Mouse (Mus musculus): ENCODE results near the gene Mrps23. TPM values are rescaled to one million over a fixed set of nuclear protein-coding genes. Genes with fewer than 3 reads are reported as not detected.
"Not testable (repeated sequence)": the region's sequence is repeated elsewhere in the genome, so short reads cannot be mapped to it uniquely, and the experiment has no call there.

The Mrps23 gene
- polyA plus RNA-seq, 2 experiments, result 60.2 to 63.5 TPM

DNA sequence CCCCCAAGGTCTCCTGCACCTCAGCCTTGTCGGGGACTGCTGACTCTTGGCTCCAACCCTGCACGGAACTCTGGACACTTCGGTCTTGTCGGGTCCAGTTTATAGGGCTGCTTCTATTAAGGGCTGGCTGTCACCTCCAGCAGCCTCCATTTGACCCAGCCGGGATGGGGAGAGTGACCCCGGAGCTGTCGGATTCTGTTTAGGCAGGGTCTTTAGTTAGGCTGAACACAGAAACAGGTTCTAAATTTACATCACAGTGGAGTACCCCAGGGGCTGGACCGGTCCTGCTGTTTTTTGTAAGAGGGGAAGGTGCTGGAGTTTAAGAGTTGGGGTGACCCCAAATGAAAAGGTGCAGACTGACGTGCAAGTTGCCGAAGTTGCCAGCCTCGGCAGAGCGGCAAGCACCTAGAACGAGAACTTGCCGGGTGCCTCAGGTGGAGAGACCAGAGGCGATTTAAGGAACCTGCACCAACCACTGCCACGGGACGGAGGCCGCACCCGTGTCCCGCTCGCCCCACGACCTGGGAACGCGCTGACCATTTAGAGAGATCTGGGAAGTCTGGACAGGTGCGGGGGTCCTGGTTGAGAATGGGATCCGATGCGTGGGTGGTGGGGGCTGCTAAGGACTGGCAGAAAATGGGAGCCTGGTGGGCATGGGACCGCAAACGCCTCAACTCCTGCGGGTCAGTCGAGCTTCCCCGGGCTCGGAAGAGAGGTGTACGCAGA lies 10.9 kb upstream of the Mrps23 start:
- H3K4me1 ChIP-seq (ENCODE audit: control insufficient read depth, insufficient read depth, low read length), result peaks cover 22% of the 10 kb centered on the region; the same call in 1 of the 2 replicates
- no peaks in the 10 kb centered on the region for H3K9me3 ChIP-seq (ENCODE audit: control insufficient read depth, low read length)
- DNase-seq (ENCODE audit: low spot score), result no peak
- no peak overlapping the region for H3K27ac ChIP-seq (replicated peaks; ENCODE audit: low read depth, low read length)
- no peaks in the 10 kb centered on the region; the same call in 1 of the 2 replicates for H3K36me3 ChIP-seq (ENCODE audit: control insufficient read depth, insufficient read depth, low read length)
- TF ChIP-seq POLR2A (IDR thresholded peaks at IDR 0.05; ENCODE audit: borderline replicate concordance, extremely low read depth, insufficient read depth, insufficient read length), result no peak
- no peak for ATAC-seq (ENCODE audit: low FRiP score, low read depth)
- H3K4me2 ChIP-seq (replicated peaks; ENCODE audit: low read depth, low read length, severe bottlenecking), result peak overlapping the region; percentile 35
- peaks cover 29% of the 10 kb centered on the region for H3K27me3 ChIP-seq (ENCODE audit: control insufficient read depth, insufficient read depth, low read length)
- WGBS, result 4% methylated on average over 34 of the region's 34 CpGs
- peak overlapping the region; percentile 10 for H3K4me3 ChIP-seq (replicated peaks; ENCODE audit: low read length)
- peak overlapping the region; percentile 28; the same call in 1 of the 2 replicates for H3K9ac ChIP-seq (ENCODE audit: low read depth, low read length, severe bottlenecking)

- no peak overlapping the region for H3K27ac ChIP-seq (replicated peaks; ENCODE audit: low read depth, low read length)
These were observed 10.1 kb upstream of the Mrps23 start for GRCm38 (mm10) chr11:88193824-88194696.

GRCm38 (mm10) chr11:88195699-88196098 lies 8.5 kb upstream of the Mrps23 start:
- WGBS, result 83% methylated on average over 3 of the region's 3 CpGs
- H3K9ac ChIP-seq (ENCODE audit: low read depth, low read length, severe bottlenecking); H3K27ac ChIP-seq (replicated peaks; ENCODE audit: low read depth, low read length); H3K36me3 ChIP-seq (ENCODE audit: control insufficient read depth, insufficient read depth, low read length); H3K9me3 ChIP-seq (ENCODE audit: control insufficient read depth, low read length); H3K4me2 ChIP-seq (replicated peaks; ENCODE audit: low read depth, low read length, severe bottlenecking); DNase-seq (ENCODE audit: low spot score); H3K4me3 ChIP-seq (replicated peaks; ENCODE audit: low read length); ATAC-seq (ENCODE audit: low FRiP score, low read depth): not testable (repeated sequence)
- H3K4me1 ChIP-seq (ENCODE audit: control insufficient read depth, insufficient read depth, low read length), result peaks cover 22% of the 10 kb centered on the region; the same call in 1 of the 2 replicates
- H3K27me3 ChIP-seq (ENCODE audit: control insufficient read depth, insufficient read depth, low read length), result peaks cover 29% of the 10 kb centered on the region

More at GRCm38 (mm10) chr11:88193824-88194696, 10.1 kb upstream of the Mrps23 start:
- no peak for TF ChIP-seq POLR2A (IDR thresholded peaks at IDR 0.05; ENCODE audit: borderline replicate concordance, extremely low read depth, insufficient read depth, insufficient read length)
- ATAC-seq (ENCODE audit: low FRiP score, low read depth), result no peak
- no peak for DNase-seq (ENCODE audit: low spot score)
- H3K36me3 ChIP-seq (ENCODE audit: control insufficient read depth, insufficient read depth, low read length), result no peaks in the 10 kb centered on the region; the same call in 1 of the 2 replicates
- H3K9ac ChIP-seq (ENCODE audit: low read depth, low read length, severe bottlenecking), result peak overlapping the region; percentile 28; the same call in 1 of the 2 replicates
- 7% methylated on average over 29 of the region's 29 CpGs for WGBS
- peak overlapping the region; percentile 35 for H3K4me2 ChIP-seq (replicated peaks; ENCODE audit: low read depth, low read length, severe bottlenecking)
- H3K27me3 ChIP-seq (ENCODE audit: control insufficient read depth, insufficient read depth, low read length), result peaks cover 29% of the 10 kb centered on the region
- H3K4me1 ChIP-seq (ENCODE audit: control insufficient read depth, insufficient read depth, low read length), result peaks cover 22% of the 10 kb centered on the region; the same call in 1 of the 2 replicates
- peak overlapping the region; percentile 10 for H3K4me3 ChIP-seq (replicated peaks; ENCODE audit: low read length)
- H3K9me3 ChIP-seq (ENCODE audit: control insufficient read depth, low read length), result no peaks in the 10 kb centered on the region

GRCm38 (mm10) chr11:88197153-88197576 lies 7.0 kb upstream of the Mrps23 start:
- Histone ChIP-seq H3K4me3 (replicated peaks; ENCODE audit: low read length) (no peak overlapping the region), H3K9ac (ENCODE audit: low read depth, low read length, severe bottlenecking) (no peak overlapping the region), H3K4me1 (ENCODE audit: control insufficient read depth, insufficient read depth, low read length) (peaks cover 22% of the 10 kb centered on the region; the same call in 1 of the 2 replicates), H3K27me3 (ENCODE audit: control insufficient read depth, insufficient read depth, low read length) (peaks cover 29% of the 10 kb centered on the region), H3K9me3 (ENCODE audit: control insufficient read depth, low read length) (no peaks in the 10 kb centered on the region), H3K4me2 (replicated peaks; ENCODE audit: low read depth, low read length, severe bottlenecking) (no peak overlapping the region), H3K27ac (replicated peaks; ENCODE audit: low read depth, low read length) (no peak overlapping the region), H3K36me3 (ENCODE audit: control insufficient read depth, insufficient read depth, low read length) (no peaks in the 10 kb centered on the region)
- DNase-seq (ENCODE audit: low spot score) (peak; percentile 93), ATAC-seq (ENCODE audit: low FRiP score, low read depth) (peak; percentile 42; the same call in 1 of the 2 replicates)
- 4% methylated on average over 2 of the region's 2 CpGs for WGBS
- TF ChIP-seq POLR2A (IDR thresholded peaks at IDR 0.05; ENCODE audit: borderline replicate concordance, extremely low read depth, insufficient read depth, insufficient read length), result no peak

GRCm38 (mm10) chr11:88198223-88198622 lies 6.0 kb upstream of the Mrps23 start:
- H3K36me3 ChIP-seq (ENCODE audit: control insufficient read depth, insufficient read depth, low read length), result no peaks in the 10 kb centered on the region
- ATAC-seq (ENCODE audit: low FRiP score, low read depth) (no peak), DNase-seq (ENCODE audit: low spot score) (no peak)
- no peak overlapping the region for H3K4me2 ChIP-seq (replicated peaks; ENCODE audit: low read depth, low read length, severe bottlenecking)
- H3K9me3 ChIP-seq (ENCODE audit: control insufficient read depth, low read length), result no peaks in the 10 kb centered on the region
- no peak overlapping the region for H3K4me3 ChIP-seq (replicated peaks; ENCODE audit: low read length)
- TF ChIP-seq POLR2A (IDR thresholded peaks at IDR 0.05; ENCODE audit: borderline replicate concordance, extremely low read depth, insufficient read depth, insufficient read length), result no peak
- no peak overlapping the region for H3K9ac ChIP-seq (ENCODE audit: low read depth, low read length, severe bottlenecking)
- H3K4me1 ChIP-seq (ENCODE audit: control insufficient read depth, insufficient read depth, low read length), result peaks cover 13% of the 10 kb centered on the region; the same call in 1 of the 2 replicates
- H3K27me3 ChIP-seq (ENCODE audit: control insufficient read depth, insufficient read depth, low read length), result peaks cover 18% of the 10 kb centered on the region
- H3K27ac ChIP-seq (replicated peaks; ENCODE audit: low read depth, low read length), result no peak overlapping the region
- 32% methylated on average over 4 of the region's 4 CpGs for WGBS

Measured in limb, embryonic 14.5 days (tissue).